Mouse (Mus musculus) liver, postnatal 0 days (tissue): ENCODE data around the gene Srsf3. TPM values are rescaled to one million over a fixed set of nuclear protein-coding genes. Genes with fewer than 3 reads are reported as not detected.
"Not testable (repeated sequence)": the region's sequence is repeated elsewhere in the genome, so short reads cannot be mapped to it uniquely, and the experiment has no call there.

Experiments
- ATAC-seq: fragments of 200-750 bp; cut with Nextera tagmentation; 2 replicates; pipeline ENCODE4 v1.8.0; 2017; ENCODE audit warnings: mild to moderate bottlenecking, moderate library complexity
- DNase-seq: peaks from one replicate; pipeline ENCODE4 v3.0.0-alpha.2; 2016
- H3K27ac ChIP-seq: fragments of 300-500 bp; sonication (generic); 2 replicates; pipeline ENCODE4 v1.5.1; 2014; ENCODE audit warnings: antibody characterized with exemption, moderate library complexity, mild to moderate bottlenecking, low read depth
- H3K27me3 ChIP-seq: fragments of 300-500 bp; sonication (generic); 2 replicates; pipeline ENCODE4 v1.6.1; 2014; ENCODE audit warnings: low read length, control low read depth, mixed read lengths; ENCODE audit not compliant: insufficient read depth
- H3K36me3 ChIP-seq: fragments of 300-500 bp; sonication (generic); replicated peaks from 2 replicates; pipeline ENCODE4 v1.6.1; 2014; ENCODE audit warnings: mild to moderate bottlenecking, control low read depth, low read length, moderate library complexity, mixed read lengths; ENCODE audit not compliant: insufficient read depth
- H3K4me1 ChIP-seq: fragments of 300-500 bp; sonication (generic); 2 replicates; pipeline ENCODE4 v1.6.1; 2014; ENCODE audit warnings: antibody characterized with exemption, mild to moderate bottlenecking, control low read depth; ENCODE audit not compliant: insufficient read depth
- H3K4me2 ChIP-seq: fragments of 300-500 bp; sonication (generic); 2 replicates; pipeline ENCODE4 v1.6.1; 2014; ENCODE audit warnings: low read depth, mild to moderate bottlenecking, low read length, moderate library complexity, mixed read lengths
- H3K4me3 ChIP-seq: fragments of 300-500 bp; sonication (generic); 2 replicates; pipeline ENCODE4 v1.5.1; 2014; ENCODE audit warnings: low read depth, low read length
- H3K9ac ChIP-seq: fragments of 300-500 bp; sonication (generic); replicated peaks from 2 replicates; pipeline ENCODE4 v1.6.1; 2014; ENCODE audit warnings: mild to moderate bottlenecking, moderate library complexity
- H3K9me3 ChIP-seq: fragments of 300-500 bp; sonication (generic); 2 replicates; pipeline ENCODE4 v1.6.1; 2016; ENCODE audit warnings: mild to moderate bottlenecking, control low read depth, low read length, mixed read lengths
- CTCF ChIP-seq: sonication (generic); IDR thresholded peaks from 2 replicates; pipeline ENCODE4 v1.5.1; 2016; ENCODE audit warnings: antibody characterized with exemption, low read depth
- EP300 ChIP-seq: IDR thresholded peaks from 2 replicates; pipeline ENCODE4 v1.6.1; 2016; ENCODE audit warnings: antibody characterized with exemption, low read depth, mild to moderate bottlenecking
- WGBS: fragments of 180-500 bp; shearing (Covaris S2); extraction: QIAGEN DNeasy Blood & Tissue Kit; methylation state at CpG from one replicate; pipeline ENCODE4 v1.1.7; 2014; ENCODE audit not compliant: insufficient replicate concordance; 5-methylcytosine and 5-hydroxymethylcytosine counted together
- polyA plus RNA-seq: library from polyadenylated mRNA; unstranded; fragments of >200 nt; fragmentation: Nextera tagmentation; extraction: Ambion mirVana; gene quantifications from 2 replicates; pipeline ENCODE4 v1.2.1, GENCODE M21; 2015

The Srsf3 gene
- polyA plus RNA-seq, 1 experiment from 2014 or later = 163 TPM

DNA sequence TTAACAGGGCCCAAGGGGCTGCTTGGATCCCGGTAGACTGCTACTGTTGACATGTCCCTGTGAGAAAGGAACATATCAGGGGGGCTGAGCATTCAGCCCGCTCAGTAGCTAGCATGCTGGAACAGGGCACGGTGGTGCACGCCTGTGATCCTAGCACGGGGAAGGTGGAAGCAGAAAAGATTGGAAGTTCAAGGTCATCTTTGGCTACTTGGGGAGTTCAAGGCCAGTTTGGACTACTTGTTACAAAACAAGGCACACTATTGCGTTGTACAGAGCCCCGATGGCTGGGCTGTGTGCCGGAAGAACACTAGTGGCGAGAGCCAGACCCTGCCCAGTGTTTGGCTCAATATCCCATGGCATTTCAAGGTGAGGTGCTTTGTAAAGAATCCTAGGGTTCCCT is 28.5 kb downstream of the Srsf3 start:
- TF ChIP-seq CTCF (no peak), EP300 (no peak)
- ATAC-seq = no peak
- no peak overlapping the region for H3K27ac ChIP-seq
- H3K9ac ChIP-seq = no peak overlapping the region
- H3K4me1 ChIP-seq = peaks cover 28% of the 10 kb centered on the region
- 71% methylated on average over 9 of the region's 9 CpGs for WGBS
- no peaks in the 10 kb centered on the region for H3K9me3 ChIP-seq
- H3K27me3 ChIP-seq = no peaks in the 10 kb centered on the region
- no peak overlapping the region for H3K4me2 ChIP-seq
- no peaks in the 10 kb centered on the region for H3K36me3 ChIP-seq
- no peak for DNase-seq
- no peak overlapping the region for H3K4me3 ChIP-seq

DNA sequence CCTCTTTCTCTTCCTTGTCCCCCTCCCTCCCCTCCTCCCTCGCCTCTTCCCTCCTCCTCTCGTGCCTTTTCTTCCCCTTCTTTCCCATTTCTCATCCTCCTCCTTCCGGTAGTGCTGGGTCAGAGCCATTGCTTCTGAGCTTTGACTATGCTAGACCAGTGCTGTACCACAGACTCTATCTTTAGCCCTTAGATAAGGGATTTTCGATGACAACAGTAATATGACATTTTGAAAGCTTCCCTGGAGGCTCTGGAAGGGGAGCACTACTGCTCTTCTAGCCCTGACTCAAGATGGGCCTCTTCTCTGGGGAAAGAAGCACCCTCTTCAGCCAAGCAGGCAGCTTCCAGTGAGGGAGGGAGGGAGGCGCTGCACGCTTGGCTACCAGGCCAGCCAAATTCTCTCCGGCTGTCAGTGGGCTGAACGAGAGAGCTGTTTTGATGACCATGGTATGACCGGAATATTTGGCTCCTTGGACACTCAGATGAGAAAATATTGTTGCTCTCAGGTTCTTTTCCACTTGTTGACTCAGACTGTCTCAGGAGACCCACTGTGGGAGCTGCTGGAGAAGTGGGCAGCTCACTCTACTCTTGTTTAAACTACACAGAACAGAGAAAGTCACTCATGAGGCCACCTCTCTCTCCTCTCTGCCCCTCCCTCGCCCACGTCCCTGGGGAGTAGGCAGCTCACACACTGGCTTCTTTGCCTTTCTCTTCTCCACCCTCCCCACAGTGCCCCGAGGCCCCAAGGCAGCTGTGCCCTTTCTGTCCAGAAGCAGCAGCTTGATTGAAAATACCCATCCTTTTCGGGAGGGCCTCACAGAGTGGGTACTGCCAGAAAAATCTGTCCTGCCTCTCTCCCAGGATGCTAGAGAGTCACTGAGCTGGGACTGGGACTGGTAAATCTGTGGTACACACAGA is 29.9 kb downstream of the Srsf3 start:
- ATAC-seq = no peak
- Histone ChIP-seq H3K27me3 (no peaks in the 10 kb centered on the region), H3K9me3 (no peaks in the 10 kb centered on the region), H3K4me1 (peaks cover 17% of the 10 kb centered on the region; the same call in 1 of the 2 replicates), H3K4me2 (no peak overlapping the region), H3K27ac (no peak overlapping the region), H3K36me3 (no peaks in the 10 kb centered on the region), H3K9ac (no peak overlapping the region), H3K4me3 (no peak overlapping the region)
- no peak for TF ChIP-seq CTCF
- no peak for TF ChIP-seq EP300
- no peak for DNase-seq
- WGBS = 47% methylated on average over 13 of the region's 13 CpGs

DNA sequence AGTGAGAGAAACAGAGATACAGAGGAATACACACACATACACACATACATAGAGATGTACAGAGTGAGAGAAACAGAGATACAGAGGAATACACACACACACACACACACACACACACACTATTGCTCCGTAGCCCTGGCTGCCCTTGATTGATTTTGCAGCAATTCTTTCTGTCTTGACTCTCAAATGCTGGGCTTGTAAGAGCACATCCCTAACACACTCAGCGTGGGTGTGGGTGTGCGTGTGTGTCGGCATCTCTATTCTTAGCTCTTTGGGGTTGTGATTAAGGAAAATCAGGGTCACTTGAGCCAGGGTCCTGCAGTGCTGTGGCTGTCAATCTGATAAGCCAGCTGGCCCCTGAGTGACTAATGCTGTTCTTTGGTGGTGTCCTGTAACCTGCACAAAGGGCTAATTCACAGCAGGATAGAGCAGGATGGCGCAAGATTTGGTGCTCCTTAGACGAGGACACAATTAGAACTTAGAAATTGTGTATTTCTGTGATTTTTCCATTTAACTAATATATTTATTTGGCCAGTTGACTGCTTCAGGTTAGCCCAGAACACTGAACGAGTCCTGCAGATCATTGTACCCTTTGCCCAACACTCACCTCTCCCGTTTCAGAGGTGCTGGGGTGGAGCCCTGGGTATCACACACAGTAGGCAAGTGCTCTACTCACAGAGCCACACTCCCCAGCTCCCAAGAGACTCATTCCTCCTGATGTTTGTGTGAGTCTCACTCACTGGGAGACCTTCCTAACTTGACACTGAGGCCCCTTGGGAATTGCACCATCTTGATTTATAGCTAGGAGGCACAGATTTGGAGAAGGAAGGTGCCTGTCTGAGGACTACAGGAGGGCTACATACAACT is 30.9 kb downstream of the Srsf3 start:
- Histone ChIP-seq H3K9ac (no peak overlapping the region), H3K27me3 (no peaks in the 10 kb centered on the region), H3K9me3 (no peaks in the 10 kb centered on the region), H3K36me3 (no peaks in the 10 kb centered on the region), H3K27ac (no peak overlapping the region), H3K4me3 (no peak overlapping the region), H3K4me1 (peaks cover 10% of the 10 kb centered on the region; the same call in 1 of the 2 replicates), H3K4me2 (no peak overlapping the region)
- no peak for TF ChIP-seq CTCF
- no peak for TF ChIP-seq EP300
- DNase-seq (no peak), ATAC-seq (no peak)
- WGBS = 62% methylated on average over 8 of the region's 8 CpGs

DNA sequence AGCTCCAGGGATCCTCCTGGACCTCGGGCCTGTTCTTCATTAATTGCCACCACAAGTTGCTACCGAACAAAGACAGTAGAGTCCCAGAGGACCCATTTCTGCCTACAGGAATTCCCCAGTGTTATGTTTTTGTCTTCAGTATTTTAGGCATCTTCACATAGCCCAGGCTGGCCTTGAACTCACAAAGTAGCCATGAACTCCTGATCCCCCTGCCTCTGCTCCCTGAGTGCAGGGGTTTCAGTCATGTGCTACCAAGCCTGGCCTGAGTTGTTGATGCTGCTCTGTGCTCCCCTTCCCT is 31.5 kb downstream of the Srsf3 start:
- ATAC-seq (no peak), DNase-seq (no peak)
- 58% methylated on average over 2 of the region's 2 CpGs for WGBS
- H3K9ac ChIP-seq = no peak overlapping the region
- H3K36me3 ChIP-seq = no peaks in the 10 kb centered on the region
- 0 out of 2 replicates have a peak, but pooled peaks cover 6% of the 10 kb centered on the region for H3K4me1 ChIP-seq
- no peaks in the 10 kb centered on the region for H3K9me3 ChIP-seq
- no peak for TF ChIP-seq EP300
- TF ChIP-seq CTCF = no peak
- H3K27me3 ChIP-seq = no peaks in the 10 kb centered on the region
- H3K4me3 ChIP-seq = no peak overlapping the region
- no peak overlapping the region for H3K4me2 ChIP-seq
- no peak overlapping the region for H3K27ac ChIP-seq

DNA sequence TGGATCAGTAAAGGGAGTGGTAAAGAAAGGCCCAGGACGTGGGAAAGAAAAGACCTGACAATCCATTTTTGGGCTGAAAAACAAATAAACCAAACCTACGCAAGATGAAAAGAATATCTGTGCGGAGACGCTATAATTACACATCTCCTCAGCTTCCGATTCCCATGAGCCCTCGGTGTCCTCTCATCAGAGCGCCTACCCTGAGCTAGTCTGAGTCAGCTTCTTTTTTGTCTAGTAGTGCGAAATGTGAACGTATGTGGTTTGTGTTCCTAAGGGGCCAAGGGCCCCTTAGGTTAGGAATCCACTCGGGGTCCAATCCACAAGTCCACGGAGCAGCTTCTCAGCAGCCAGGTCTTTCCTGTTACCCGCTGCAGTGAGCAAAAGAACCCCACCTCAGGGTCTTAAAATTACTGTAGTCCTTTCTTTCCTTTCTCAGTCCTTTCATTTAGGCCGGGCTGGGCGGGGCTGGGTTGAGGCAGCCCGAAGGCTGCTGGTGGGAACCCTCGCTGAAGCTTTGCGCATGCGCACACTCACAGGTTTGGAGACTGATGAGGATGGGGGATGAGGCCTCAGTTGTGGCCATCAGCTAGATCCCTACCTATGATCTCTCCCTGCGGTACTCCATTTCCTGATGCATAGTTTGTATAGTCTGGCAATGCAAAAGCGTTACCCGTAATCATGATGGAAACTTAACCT is 33.0 kb downstream of the Srsf3 start:
- H3K4me2 ChIP-seq = no peak overlapping the region
- no peak overlapping the region for H3K27ac ChIP-seq
- 84% methylated on average over 21 of the region's 21 CpGs for WGBS
- H3K36me3 ChIP-seq = no peaks in the 10 kb centered on the region
- no peak for DNase-seq
- H3K9me3 ChIP-seq = no peaks in the 10 kb centered on the region
- no peaks in the 10 kb centered on the region for H3K27me3 ChIP-seq
- no peak for TF ChIP-seq CTCF
- TF ChIP-seq EP300 = no peak
- no peak overlapping the region for H3K4me3 ChIP-seq
- no peak overlapping the region for H3K9ac ChIP-seq
- ATAC-seq = no peak
- peaks cover 8% of the 10 kb centered on the region; the same call in 1 of the 2 replicates for H3K4me1 ChIP-seq

DNA sequence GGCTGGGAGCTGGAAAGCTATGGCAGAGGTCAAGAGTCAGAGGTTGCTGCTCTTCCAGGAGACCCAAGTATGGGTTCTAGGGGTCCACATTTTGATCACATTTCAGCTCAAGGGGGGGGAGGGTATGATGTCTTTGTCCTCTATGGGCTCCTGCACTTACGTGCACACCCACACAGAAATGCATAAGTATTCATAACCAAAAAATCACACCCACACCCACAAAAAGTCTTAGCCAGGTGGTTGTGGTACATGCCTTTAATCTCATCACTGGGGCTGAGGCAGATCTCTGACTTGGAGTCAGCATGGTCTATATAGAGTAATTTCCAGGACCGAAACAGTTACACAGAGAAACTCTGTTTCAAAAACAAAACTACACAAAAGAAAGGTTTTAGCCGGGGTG is 33.5 kb downstream of the Srsf3 start:
- ATAC-seq = no peak

DNA sequence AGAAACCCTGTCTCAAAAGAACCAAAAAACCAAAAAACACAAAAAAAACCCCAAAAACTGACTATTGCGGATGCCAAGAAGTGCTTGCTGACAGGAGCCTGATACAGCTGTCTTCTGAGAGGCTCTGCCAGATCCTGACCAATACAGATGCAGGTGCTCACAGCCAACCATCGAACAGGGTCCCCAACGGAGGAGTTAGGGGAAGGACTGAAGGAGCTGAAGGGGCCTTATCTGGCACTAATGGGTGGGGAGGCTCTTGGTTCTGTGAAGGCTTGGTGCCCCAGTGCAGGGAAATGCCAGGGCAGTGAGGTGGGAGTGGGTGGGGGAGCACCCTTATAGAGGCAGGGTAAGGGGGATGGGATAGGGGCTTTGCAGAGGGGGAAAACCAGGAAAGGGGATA is 35.0 kb downstream of the Srsf3 start:
- ATAC-seq, H3K27ac ChIP-seq, H3K9ac ChIP-seq, H3K4me3 ChIP-seq, H3K4me1 ChIP-seq, H3K4me2 ChIP-seq, H3K9me3 ChIP-seq, H3K36me3 ChIP-seq, DNase-seq, H3K27me3 ChIP-seq: not testable (repeated sequence)
- WGBS = 67% methylated on average over 3 of the region's 3 CpGs

More for the DNA sequence above, 33.5 kb downstream of the Srsf3 start:
- Histone ChIP-seq H3K4me2 (no peak overlapping the region), H3K36me3 (no peaks in the 10 kb centered on the region), H3K4me1 (peaks cover 6% of the 10 kb centered on the region; the same call in 1 of the 2 replicates), H3K27me3 (no peaks in the 10 kb centered on the region), H3K9ac (no peak overlapping the region), H3K4me3 (no peak overlapping the region), H3K27ac (no peak overlapping the region), H3K9me3 (no peaks in the 10 kb centered on the region)
- DNase-seq = no peak
- WGBS = 88% methylated on average over 3 of the region's 3 CpGs
- TF ChIP-seq EP300 (no peak), CTCF (no peak)
